Mouse (Mus musculus) layer of hippocampus, postnatal 36 days (tissue): ENCODE results near the gene Cntfr. TPM values are rescaled to one million over a fixed set of nuclear protein-coding genes. Genes with fewer than 3 reads are reported as not detected.
A peak's percentile ranks its signal among the peaks of the same experiment; 100 is the strongest.

Experiments used
- DNase-seq, 2 experiments: peaks; one replicate each; pipeline ENCODE4 v3.0.0; 2022
- total RNA-seq, 2 experiments: library from RNA; stranded (reverse); gene quantifications; 2 replicates each; pipeline ENCODE4 v1.2.3; 2021

Cntfr gene
- total RNA-seq, result 10 to 100 TPM; 90.8 to 97.6 TPM

DNA sequence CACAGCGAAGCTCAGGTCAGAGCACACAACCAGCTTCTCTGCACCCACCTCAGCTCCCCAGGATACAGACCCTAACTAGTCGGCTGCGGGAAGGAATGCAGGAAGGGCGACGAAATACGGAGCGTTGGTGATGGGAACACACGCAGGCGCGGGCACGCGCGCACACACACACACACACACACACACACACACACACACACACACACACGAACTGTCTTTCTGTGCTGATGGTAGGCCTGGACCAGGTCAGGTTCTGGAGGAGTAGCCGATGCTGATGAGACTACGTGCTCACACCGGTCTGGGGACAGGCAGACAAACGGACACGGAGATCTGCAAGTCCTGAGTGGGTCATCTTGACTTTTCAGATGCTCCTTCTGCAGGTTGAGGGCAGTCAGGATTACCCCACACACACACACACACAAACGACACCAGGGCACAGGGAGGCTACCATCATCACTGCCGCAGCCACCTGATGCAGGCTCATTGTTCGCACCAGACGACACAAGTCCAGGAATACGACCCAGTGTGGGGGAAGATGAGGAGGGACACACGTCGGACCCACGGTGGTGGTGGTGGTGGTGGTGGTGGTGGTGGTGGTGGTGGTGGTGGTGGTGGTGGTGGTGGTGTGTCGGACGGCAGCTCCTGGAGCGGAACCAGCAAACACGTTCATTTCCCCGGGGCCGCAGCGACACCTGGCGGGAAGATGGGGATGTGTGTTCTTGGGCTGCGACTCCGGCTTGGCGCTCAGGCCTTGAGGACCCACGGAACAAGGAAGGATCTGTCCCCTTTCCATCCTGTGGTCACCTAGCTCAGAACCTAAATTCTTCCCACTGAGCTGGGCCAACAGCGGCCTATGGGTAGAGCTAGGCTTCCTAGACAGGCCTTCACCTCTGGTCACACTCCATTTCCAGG is at the start of gene Cntfr:
Gene Cntfr (minus strand): TSS at position 160 of the 912 bp plus-strand sequence.
- DNase-seq, result peak; percentile 82 to 84

DNA sequence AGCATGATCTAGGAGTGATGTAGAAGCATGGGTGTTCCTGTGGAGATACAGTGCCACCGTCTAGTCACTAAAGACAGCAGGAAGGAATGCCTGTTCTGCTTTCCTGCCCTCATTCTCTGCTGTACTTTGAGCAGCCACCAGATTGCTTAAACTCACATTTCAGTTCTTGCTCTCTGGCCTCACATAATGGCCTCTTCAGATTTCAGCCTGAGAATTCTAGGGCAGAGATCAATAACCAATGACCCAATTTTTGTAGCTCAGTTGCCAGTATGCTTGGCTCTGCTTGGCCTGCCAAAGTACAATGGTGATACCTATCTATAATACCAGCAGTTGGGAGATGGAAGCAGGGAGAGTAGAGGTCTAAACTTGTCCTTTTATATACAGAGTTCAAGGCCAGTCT is 48.1 kb upstream of the Cntfr start:
- no peak for DNase-seq

DNA sequence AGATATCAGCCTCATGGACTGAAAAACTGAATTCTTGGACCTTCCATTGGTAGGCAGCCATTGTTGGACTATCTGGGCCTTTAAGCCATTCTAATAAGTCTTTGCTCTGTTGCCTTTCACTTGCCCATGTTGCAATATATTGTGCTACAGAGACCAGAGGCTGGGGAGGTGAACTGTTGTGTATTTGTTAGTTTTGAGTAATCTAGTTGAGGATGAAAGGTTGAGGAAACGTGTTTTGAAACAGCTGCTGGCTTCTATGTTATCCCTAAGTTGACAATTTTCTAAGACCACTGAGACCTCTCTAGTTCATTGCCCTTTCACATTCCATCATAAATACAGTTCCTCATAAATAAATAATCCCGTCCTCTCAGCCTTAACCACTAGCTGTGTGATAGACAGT is 47.2 kb upstream of the Cntfr start:
- DNase-seq, result no peak

DNA sequence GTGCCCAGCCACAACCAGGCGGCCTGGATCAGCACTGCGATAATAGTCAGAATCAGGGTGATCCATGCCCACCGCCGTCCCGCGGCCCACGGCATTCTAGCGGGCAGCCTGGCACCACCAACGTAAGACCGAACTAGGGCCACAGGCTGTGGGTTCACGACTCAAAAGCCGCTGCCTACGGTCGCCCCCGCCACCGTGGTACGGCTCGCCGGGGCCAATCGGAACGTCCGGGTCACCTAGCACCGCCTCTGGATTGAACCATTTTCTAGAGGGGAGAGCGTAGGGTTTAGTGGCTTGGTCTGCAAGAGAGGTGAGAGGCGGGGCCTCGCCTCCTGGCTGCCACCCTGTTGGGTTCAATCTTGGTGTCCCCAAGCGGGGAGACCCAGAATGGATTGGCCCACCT is 44.3 kb upstream of the Cntfr start:
- peak; percentile 93 for DNase-seq

DNA sequence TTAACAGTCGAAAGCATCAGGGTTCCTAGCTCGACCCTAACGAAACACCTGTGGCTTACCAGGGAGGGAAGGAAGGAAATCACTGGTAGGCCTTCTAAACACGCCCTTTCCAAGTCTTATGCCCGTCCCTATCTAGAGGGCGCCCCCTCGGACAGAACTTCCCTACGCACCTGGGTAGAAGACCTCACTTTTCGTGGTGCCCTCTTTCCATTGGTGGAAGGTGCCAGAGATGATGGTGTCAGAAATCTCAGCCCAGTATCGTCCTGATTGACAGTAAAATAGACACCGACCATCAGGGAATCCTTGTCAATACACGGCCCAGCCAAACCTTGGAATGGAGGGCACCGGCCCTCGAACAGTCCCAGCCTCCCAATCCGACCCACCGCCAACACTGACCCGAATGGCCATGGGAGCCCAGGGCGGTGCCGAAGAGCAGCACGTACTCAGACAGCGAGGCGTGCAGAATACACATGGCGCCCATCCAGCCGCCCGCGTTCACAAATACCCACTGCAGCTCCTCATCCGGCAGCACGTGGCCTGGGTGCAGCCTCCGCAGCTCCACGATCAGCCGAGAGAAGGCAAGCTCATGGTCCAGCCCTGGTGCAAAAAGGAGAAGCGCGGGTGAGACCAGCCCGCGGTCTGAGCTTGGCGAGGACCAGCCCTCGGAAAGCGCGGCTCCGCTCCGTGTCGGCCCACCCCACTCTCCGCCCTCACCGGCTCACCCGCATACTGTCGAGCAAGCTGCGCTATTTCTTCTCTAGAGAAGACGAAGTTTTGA is 43.7 kb upstream of the Cntfr start:
- DNase-seq, result no peak

DNA sequence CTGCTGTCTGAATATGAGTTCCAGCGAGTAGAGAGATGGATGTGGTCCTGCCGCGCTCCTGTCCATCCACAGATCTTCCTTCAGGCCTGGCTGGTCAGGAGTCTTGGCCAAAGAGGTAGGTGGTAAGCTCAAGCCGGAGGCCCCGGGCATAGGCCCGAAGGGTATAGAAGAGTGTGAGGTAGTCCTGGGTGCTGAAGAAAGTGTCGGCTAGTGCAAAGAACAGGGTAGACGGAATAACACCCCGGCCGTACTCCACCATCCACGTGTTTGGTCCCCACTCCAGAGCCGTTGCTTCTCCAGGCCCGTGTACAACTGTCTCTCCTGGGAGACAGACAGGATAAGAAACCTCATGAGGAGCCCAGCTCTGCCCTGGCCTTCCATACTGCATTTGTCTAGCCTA is 42.4 kb upstream of the Cntfr start:
- DNase-seq, result no peak

DNA sequence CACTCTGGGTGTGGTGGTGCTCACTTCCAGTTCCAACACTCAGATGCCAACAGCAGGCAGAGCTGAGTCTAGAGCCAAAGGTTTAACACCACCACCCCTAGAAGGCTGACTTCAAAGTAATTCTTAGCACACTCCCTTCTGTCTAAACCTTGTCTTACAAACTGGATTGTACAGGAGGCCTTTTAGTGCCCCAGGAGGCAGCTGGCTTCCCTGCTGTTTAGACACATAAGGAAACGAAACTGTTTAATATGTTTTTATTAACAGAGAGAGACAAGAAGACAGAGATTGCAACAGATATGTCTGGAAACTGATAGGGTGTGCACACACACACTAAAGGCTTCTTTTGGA is 41.3 kb upstream of the Cntfr start:
- DNase-seq, result no peak

DNA sequence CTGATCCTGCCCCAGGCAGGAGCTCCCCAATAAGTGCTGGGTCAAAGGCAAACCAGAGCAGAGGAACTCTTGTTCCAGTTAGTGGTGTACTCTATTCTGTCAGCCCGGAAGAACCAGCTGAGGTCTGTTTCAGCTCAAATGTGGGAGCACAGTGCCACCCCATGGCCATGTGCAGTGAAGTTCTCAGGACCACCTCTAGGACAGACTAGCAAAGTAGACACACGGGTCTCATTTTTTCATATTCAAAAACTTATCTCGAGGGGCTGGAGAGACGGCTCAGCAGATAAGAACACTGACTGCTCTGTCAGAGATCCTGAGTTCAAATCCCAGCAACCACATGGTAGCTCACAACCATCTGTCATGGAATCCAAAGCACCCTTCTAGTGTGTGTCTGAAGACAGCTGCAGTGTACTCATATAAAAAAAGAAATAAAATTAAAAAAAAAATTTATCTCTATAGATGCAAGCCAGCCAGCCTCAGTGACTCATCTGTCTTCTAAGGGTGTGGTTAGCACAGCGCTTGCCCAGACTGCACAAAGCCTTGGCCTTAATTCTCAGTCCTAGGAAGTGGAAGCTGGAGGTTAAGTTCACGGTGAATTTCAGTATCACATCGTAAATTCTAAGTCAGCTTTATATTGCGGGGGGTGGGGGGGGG is 40.8 kb upstream of the Cntfr start:
- DNase-seq, result peak; percentile 72 to 74

DNA sequence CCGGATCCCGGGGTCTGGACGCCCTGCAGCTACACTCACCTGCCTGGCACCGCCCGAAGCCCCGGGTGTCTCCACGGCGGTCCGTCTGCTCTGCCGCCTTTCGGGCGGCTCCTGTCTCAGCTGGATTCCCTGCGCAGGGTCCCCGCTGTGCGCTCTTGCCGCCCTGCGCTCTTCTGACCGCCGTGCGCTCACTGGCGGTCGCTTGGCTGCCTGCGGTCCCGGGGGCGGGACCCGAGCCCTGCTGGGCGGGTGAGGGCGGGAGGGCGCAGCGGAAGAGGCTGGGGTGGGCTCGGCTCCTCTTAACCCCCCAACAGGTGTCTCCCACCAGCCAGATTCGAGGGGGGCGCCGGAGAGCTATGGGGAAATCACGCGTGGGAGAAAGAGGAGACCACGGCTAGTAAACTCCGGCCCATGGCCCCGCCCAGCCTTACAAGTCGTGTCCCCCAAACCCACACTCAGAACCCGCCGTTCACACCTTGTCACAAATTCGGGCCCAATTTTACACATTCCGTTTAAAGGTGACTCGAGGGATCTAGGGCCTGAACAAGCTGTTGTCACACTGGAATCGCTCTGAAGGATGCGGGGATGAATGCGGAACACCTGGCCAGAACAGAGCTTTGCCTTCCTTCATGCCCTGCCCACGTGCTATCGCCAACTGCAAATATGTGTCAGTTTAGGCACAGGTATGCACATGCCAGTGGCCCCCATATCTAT is 34.3 kb upstream of the Cntfr start, which contains the start of gene Arid3c:
Gene Arid3c (minus strand): TSS at position 91 of the 714 bp plus-strand sequence.
- DNase-seq, result no peak

DNA sequence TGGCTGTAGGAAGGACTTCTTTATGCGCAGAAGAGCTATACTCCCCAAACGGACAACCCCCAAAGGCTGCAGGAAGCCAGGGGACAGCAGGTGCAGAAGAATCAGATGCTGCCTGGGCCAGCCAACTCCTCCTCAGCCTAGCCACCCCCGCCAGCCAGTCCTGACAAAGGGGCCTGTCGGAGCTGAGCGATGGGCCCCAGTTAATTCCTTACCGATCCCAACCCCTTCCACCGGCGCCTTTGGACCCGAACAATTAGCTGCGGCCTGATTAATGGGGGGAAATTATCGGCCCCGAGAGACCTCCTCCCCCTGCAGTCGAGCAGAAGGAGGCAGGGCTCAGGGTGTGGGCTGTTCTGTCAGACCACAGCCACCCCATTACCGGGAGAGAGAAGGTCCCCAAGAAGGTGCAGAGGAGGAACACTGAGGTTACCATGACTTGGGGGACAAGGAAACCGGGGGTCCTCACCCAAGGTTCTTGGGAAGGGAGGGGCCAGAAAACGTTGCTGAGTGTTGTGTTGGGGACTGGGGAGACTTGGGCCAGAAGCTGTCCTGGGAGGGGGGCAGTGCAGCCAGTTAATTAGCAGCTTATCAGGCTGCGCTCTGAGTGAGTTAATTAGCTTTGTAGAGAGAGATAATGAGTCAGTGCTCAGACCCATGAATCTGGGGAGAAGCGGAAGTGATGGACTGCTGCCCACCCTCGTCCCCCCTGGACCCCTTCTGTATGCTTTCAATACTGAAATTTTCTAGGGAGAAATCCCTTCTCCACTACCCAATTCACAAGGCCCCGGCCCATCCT is 30.1 kb upstream of the Cntfr start:
- no peak for DNase-seq

DNA sequence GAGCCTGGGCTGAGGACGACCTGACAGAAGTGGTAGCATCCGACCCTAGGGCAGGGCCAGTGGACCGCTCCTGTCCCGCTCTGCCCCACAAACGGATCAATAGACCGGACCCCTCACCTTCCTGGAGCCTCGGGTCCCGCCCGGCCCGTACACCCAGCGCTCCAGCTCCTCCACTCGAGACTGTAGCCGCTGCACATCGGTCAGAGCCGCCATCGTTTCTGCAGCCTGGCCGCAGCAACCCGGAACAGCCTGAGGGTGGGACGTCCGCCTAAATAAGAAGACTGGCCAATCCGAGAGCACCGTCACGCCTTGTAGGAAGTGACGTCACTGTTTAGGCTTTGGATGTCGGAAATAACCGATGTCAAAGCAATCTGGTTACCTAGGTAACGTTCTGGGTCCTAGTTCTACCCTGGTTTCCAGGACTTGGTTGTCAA is 26.0 kb upstream of the Cntfr start, which contains the start of gene Dctn3:
Gene Dctn3 (minus strand): TSS at position 253 of the 434 bp plus-strand sequence.
- peak; percentile 84 to 88 for DNase-seq

DNA sequence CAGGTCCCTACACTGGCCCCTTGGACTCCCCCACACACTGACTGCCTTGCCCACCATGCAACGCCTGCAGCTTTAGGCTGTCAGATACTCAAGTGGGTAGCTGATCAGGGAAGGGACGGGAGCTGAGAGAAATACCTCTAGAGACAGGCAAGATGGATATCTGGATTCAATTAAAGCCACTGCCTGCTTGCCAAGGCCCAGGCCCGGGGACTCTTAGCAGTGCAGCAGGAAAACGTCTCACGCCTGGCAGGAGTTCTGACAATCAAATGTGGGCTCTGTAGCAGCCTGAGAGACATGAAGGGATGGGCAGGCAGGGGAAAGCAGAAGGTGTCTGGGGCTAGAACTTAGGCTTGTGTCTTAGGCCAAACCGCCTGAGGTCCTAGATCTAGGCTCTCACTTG is 19.9 kb upstream of the Cntfr start:
- no peak for DNase-seq

DNA sequence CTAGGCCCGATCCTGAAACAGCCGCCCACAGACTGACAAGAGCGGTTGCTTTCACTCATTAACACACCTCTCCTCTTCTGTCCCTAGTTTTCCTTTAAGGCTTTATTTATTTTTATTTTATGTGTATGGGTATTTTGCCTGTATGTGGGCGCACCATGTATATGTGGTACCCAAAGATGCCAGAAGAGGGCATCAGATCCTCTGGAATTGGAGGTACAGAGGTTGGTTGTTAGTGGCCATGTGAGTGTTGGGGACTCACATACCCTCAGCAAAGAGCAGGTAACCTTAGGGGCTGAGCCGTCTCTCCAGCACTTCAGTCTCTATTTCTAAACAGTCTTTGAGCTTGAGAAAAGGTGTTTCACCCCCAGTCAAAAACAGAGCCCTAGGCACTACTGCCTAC is 18.7 kb upstream of the Cntfr start:
- no peak for DNase-seq

DNA sequence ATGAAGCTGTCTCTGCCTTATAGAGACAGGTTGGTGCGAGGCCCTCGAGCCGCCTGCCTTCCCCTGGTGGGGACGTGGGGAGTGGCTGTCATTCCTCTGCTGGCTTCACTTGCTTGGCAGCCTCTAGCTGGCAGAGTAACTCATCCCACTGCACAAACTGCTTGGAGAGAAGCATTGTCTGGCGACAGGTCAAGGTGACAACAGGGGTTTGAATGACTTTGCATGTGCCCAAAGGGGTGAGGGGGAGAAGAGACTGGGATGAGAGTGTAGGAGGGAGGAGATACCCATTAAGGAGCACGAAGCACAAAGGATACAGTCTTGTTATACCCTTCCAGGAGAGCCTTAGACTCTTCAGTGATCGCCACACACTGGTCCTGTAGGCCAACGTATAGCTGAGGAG is 18.2 kb upstream of the Cntfr start:
- no peak for DNase-seq

DNA sequence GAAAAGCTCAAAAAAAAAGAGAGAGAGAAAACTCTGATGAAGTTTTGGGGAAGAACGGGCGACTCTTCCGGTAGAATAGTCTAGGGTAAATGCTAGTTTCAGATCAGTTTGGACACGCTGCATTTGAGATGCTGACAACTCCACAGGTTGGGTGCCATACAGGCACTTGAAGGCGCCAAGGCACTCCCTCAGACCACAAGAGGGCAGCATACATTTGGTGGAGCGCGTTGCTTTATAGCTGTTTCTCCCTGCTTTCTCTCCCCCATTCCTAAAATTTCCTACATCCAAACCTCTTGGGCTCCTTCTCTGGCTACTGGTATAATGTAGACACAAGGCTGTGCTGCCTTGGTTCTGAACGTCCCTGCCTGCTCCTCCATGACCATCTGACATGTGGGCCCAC is 17.4 kb upstream of the Cntfr start:
- DNase-seq, result peak in 1 of 2 experiments; percentile 67

DNA sequence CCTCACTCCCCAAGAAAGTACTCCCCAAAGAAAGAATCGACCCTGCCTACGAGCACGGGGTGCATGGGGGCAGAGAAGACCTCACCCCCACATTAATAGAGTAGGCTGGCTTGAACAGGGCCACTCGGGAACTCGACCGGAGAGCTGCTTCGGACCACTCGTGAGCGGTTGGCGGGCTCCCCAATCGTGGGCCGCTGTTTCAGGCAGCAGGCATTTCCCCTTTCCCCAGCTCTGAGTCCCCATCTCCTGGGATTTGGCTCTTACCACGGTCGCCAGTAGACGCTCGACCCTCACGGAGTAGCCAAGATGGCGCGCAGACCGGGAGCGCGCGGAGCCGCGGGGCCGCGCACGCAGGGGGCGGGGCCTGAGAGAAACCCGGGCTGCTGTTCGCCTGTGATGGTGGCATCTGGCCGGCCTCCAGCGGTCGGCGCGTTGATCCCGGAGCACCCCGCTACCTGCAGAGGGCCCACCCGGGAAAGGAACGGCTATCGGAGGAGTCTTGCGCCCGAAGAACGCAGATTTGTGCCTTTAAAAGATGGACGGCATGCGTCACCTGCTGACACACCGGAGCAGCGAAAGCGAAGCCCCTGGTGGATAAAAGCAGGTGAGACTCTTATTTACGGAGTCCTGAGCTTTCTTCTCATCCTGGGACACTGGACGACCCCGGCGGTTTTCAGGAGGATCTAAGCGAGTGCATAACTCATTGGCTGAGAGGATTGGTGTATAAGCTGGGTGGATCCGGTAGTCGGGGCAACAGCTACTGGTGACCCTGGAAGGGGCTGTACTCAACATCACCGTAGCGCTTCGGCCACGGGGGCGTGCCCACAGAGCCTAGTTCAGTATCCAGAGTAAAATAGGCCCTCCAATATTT is 16.5 kb upstream of the Cntfr start, which contains the start of gene Rpp25l:
Gene Rpp25l (minus strand): TSS at position 338 of the 871 bp plus-strand sequence.
- DNase-seq, result peak; percentile 84 to 85

DNA sequence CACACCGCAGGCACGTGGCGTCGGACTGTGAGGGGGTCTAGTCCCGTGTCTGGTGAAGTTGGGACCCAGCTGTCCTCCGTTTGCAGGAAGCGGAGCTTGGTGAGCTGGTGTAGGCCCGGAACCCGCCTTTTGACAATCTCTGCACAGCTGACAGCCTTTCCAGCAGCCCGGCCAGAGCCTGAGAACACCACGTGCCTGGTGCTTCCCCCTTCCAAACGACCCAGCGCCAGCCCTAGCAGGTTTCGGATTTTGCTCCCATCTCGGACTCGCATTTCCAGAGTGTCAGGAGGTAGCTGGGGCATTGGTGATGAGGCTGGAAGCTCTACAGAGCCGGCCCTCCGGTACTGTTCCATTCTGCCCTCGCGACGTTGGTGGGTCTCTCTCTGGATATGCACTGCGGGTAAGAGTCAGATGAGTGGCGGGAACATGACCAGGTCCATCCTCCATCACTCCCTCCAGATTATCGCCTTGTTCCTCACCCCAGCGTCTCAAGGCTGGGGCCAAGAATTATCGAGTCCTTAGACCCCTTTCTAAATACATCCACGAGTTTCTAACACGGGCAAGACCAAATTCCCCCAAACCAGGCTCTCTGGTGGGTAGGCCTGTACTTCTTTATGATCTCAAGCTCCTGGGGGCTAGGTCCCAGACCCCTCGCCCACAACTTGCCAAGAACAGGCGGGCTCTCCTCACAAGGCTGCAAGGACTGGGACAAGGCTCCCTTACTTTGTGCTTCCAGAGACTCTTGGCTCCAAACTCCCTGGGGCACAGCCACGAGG is 15.7 kb upstream of the Cntfr start:
- DNase-seq, result no peak

DNA sequence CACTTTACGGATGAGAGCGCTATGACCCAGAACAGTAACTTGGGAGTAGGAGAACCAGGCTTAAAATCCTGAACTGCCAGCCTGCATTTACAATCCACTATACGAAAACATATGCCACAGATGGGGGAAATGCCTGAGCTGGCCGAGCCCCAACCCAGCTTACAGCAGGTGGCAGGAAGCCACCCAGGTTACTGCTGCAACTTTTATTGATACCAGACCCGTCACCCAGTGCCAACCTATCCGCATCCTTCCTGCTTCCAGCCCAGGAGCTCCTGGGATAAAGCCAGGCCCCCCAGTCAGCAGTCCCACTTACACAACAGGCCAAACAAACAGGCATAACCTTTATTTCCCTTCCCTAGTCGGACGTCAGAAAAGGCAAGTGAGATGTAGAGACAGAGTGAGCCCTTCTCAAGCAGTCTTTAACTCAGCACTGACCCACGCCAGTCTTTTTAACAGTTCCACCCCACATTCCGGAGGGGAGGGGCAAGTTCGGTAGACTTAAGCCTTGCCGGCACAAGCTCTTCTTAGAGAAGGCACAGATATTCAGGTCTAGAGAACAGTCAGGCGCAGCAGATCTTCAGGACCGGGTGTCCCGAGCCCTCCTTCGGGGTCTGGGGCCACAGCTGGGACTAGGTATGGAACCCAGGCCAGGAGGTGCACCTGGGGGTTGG is 15.0 kb upstream of the Cntfr start:
- DNase-seq, result no peak

DNA sequence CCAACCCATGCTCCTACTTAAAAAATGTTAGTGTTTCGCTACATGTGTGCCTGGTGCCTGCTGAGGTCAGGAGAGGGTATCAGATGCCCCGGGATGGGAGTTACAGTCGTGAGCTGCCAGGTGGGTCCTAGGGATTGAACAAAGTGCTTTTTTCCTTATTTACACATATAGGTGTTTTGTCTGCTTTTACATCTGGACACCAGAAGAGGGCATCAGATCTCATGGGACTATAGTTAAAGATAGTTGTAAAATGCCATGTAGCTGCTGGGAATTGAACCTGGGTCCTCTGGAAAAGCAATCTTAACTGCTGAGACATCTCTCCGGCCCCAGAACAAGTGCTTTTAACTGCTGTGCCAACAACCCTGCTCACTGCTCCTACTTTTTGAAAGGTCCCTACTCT is 13.3 kb upstream of the Cntfr start:
- DNase-seq, result no peak
